Mouse (Mus musculus) small intestine, adult 2 months (tissue): ENCODE measurements at regions not wholly inside any gene's neighbourhood (a gene's known extent, or its start where the extent isn't known, plus 50 kb on each side); places are given as distances from the start of the nearest gene placed in this dataset.

Experiments used
- CTCF ChIP-seq: fragments of 200-500 bp; IDR thresholded peaks from 2 replicates; pipeline ENCODE4 v1.5.1; 2012; ENCODE audit warnings: low read depth, mild to moderate bottlenecking, control low read depth, inconsistent platforms, low read length, moderate library complexity, mixed read lengths; ENCODE audit not compliant: insufficient replicate concordance, insufficient read length; ENCODE audit errors: extremely low read depth
- POLR2A ChIP-seq: fragments of 200-500 bp; IDR thresholded peaks from 2 replicates; pipeline ENCODE4 v1.6.1; 2012; ENCODE audit warnings: low read depth, mild to moderate bottlenecking, control low read depth, inconsistent platforms, low read length, moderate library complexity

- TF ChIP-seq CTCF: no peak
- no peak for TF ChIP-seq POLR2A
Observed at GRCm38 (mm10) chr3:115538355-115538754, 176.5 kb downstream of the S1pr1 start.
